Mouse (Mus musculus) lung, postnatal 0 days (tissue): ENCODE results near the gene Acap1. TPM values are rescaled to one million over a fixed set of nuclear protein-coding genes. Genes with fewer than 3 reads are reported as not detected.
"Not testable (repeated sequence)": the region's sequence is repeated elsewhere in the genome, so short reads cannot be mapped to it uniquely, and the experiment has no call there.

Experiments
- ATAC-seq: fragments of 200-750 bp; cut with Nextera tagmentation; 2 replicates; pipeline ENCODE4 v1.8.0; 2017; ENCODE audit warnings: moderate library complexity
- DNase-seq: peaks from one replicate; pipeline ENCODE4 v3.0.0-alpha.2; 2016; ENCODE audit warnings: low spot score
- H3K27ac ChIP-seq: fragments of 300-500 bp; sonication (generic); 2 replicates; pipeline ENCODE4 v1.5.1; 2014; ENCODE audit warnings: antibody characterized with exemption, mild to moderate bottlenecking, low read length, mixed read lengths
- H3K27me3 ChIP-seq: fragments of 300-500 bp; sonication (generic); replicated peaks from 2 replicates; pipeline ENCODE4 v1.6.1; 2014; ENCODE audit warnings: low read length, mixed read lengths; ENCODE audit not compliant: insufficient read depth
- H3K36me3 ChIP-seq: fragments of 300-500 bp; sonication (generic); 2 replicates; pipeline ENCODE4 v1.6.1; 2014; ENCODE audit warnings: low read length, mixed read lengths; ENCODE audit not compliant: insufficient read depth
- H3K4me1 ChIP-seq: fragments of 300-500 bp; sonication (generic); 2 replicates; pipeline ENCODE4 v1.6.1; 2014; ENCODE audit warnings: antibody characterized with exemption, low read depth, low read length, mixed read lengths; ENCODE audit not compliant: insufficient read depth
- H3K4me2 ChIP-seq: fragments of 300-500 bp; sonication (generic); replicated peaks from 2 replicates; pipeline ENCODE4 v1.6.1; 2014; ENCODE audit warnings: low read depth, mild to moderate bottlenecking, low read length, moderate library complexity, mixed read lengths
- H3K4me3 ChIP-seq: fragments of 300-500 bp; sonication (generic); 2 replicates; pipeline ENCODE4 v1.5.1; 2014; ENCODE audit warnings: low read depth, low read length
- H3K9ac ChIP-seq: fragments of 300-500 bp; sonication (generic); replicated peaks from 2 replicates; pipeline ENCODE4 v1.6.1; 2014; ENCODE audit warnings: low read depth, mild to moderate bottlenecking
- H3K9me3 ChIP-seq: fragments of 300-500 bp; sonication (generic); 2 replicates; pipeline ENCODE4 v1.6.1; 2016; ENCODE audit warnings: low read length, mixed read lengths
- CTCF ChIP-seq: IDR thresholded peaks from 2 replicates; pipeline ENCODE4 v1.5.1; 2016; ENCODE audit warnings: antibody characterized with exemption, mild to moderate bottlenecking
- EP300 ChIP-seq: IDR thresholded peaks from 2 replicates; pipeline ENCODE4 v1.6.1; 2016; ENCODE audit warnings: antibody characterized with exemption, mild to moderate bottlenecking, control low read depth
- WGBS: fragments of 180-500 bp; shearing (Covaris S2); extraction: QIAGEN DNeasy Blood & Tissue Kit; methylation state at CpG from one replicate; pipeline ENCODE4 v1.1.7; 2014; 5-methylcytosine and 5-hydroxymethylcytosine counted together
- polyA plus RNA-seq: library from polyadenylated mRNA; unstranded; fragments of >200 nt; fragmentation: Nextera tagmentation; extraction: Ambion mirVana; gene quantifications from 2 replicates; pipeline ENCODE4 v1.2.1, GENCODE M21; 2015

Acap1 gene
- polyA plus RNA-seq, 1 experiment from 2014 or later = 1.7 TPM

- Histone ChIP-seq H3K4me2 (no peak overlapping the region), H3K9me3 (no peaks in the 10 kb centered on the region), H3K9ac (no peak overlapping the region), H3K36me3 (no peaks in the 10 kb centered on the region), H3K4me1 (peaks cover 7% of the 10 kb centered on the region; the same call in 1 of the 2 replicates), H3K27ac (no peak overlapping the region), H3K27me3 (no peaks in the 10 kb centered on the region), H3K4me3 (no peak overlapping the region)
- no peak for ATAC-seq
- WGBS = 82% methylated on average over 4 of the region's 4 CpGs
- no peak for DNase-seq
- no peak for TF ChIP-seq EP300
- no peak for TF ChIP-seq CTCF
These were observed 22.9 kb downstream of the Acap1 start for GRCm38 (mm10) chr11:69872451-69872850.

DNA sequence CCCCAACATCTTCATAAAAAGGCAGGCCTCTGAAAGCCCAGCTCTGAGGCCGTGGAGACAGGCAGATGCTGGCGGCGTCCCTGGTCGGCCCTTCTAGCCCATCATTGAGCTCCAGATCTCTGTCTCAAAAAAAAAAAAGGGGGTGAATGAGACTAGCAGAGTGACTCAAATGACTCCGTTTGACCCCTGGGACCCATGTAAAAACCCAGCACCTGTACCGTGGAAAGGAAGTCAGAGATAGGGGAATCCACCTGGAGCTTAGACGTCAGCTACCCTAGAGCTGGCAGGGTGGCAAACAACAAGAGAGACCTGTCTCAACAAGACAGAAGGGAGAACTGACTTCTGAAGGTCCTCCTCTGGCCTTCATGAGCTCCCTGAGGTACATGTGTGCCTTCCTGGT, 23.5 kb downstream of the Acap1 start:
- no peak overlapping the region for H3K4me3 ChIP-seq
- peaks cover 7% of the 10 kb centered on the region; the same call in 1 of the 2 replicates for H3K4me1 ChIP-seq
- no peaks in the 10 kb centered on the region for H3K9me3 ChIP-seq
- DNase-seq (no peak), ATAC-seq (no peak)
- H3K27ac ChIP-seq = no peak overlapping the region
- no peak overlapping the region for H3K4me2 ChIP-seq
- no peaks in the 10 kb centered on the region for H3K27me3 ChIP-seq
- no peak overlapping the region for H3K9ac ChIP-seq
- TF ChIP-seq CTCF = no peak
- no peak for TF ChIP-seq EP300
- WGBS = 86% methylated on average over 7 of the region's 7 CpGs
- H3K36me3 ChIP-seq = no peaks in the 10 kb centered on the region

DNA sequence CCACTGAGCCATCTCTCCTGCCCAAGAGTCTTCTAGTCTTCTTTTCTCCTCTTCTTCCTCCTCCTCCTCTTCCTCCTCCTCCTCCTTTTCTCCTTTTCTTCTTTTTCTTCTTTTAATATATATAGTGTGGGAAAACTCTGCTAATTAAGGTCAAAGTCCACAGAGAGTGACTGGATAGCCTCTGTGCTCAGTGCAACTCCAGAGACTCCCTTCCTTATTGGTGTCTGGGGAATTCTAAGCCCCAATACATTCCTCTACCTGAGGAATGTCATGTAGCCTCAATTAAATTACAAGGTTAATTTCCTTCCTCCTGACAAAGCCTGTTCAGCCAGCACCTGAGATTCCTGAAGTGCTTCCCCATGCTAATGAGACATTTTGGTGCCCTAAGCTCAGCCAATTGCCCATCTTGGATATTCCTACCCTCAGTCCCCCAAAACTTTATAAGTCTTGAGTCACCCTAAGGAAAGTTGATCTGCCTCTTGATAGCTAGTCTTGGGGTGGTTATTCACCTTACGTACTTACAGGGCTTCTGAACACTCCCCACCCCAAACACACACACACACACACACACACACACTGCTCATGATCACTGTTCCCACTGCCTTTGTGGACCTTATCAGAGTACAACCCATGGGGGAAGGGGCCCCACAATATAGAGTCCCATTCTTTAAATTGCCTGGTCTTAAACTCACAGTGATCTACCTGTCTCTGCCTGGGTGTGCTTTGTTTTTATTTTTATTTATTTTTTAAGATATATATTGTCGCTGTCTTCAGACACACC, 24.9 kb downstream of the Acap1 start:
- TF ChIP-seq CTCF (no peak), EP300 (no peak)
- Histone ChIP-seq H3K9ac (no peak overlapping the region), H3K4me1 (peaks cover under 1% of the 10 kb centered on the region; the same call in 1 of the 2 replicates), H3K27me3 (no peaks in the 10 kb centered on the region), H3K9me3 (no peaks in the 10 kb centered on the region), H3K27ac (no peak overlapping the region), H3K4me3 (no peak overlapping the region), H3K36me3 (no peaks in the 10 kb centered on the region), H3K4me2 (no peak overlapping the region)
- 94% methylated on average over 2 of the region's 2 CpGs for WGBS
- ATAC-seq (no peak), DNase-seq (no peak)

DNA sequence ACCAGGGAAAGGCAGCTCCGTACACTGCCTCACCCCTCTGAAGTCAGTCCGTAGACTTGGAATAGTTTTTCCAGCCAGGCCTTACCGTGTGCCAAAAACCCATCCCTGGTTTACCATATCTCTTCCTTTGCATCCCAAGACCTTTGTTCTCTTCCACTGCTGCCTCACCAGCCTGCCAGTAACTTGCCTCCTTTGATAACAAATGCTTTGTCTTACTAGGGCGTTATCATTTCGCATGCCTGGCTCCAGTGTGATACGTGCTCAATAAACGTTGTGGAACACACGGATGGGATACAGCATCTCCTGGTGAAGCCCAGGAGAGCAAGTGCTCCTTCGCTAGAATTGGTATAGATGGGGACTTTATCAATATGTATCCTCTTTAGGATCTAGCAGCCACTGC, 28.0 kb downstream of the Acap1 start:
- no peak overlapping the region for H3K9ac ChIP-seq
- H3K4me1 ChIP-seq = no peaks in the 10 kb centered on the region
- H3K36me3 ChIP-seq = no peaks in the 10 kb centered on the region
- H3K4me3 ChIP-seq = no peak overlapping the region
- no peaks in the 10 kb centered on the region for H3K27me3 ChIP-seq
- no peak overlapping the region for H3K4me2 ChIP-seq
- DNase-seq (no peak), ATAC-seq (no peak)
- H3K9me3 ChIP-seq = no peaks in the 10 kb centered on the region
- WGBS = 53% methylated on average over 9 of the region's 9 CpGs
- TF ChIP-seq EP300 (no peak), CTCF (no peak)
- no peak overlapping the region for H3K27ac ChIP-seq

- ATAC-seq (no peak), DNase-seq (no peak)
- Histone ChIP-seq H3K36me3 (no peaks in the 10 kb centered on the region), H3K4me3 (no peak overlapping the region), H3K9me3 (no peaks in the 10 kb centered on the region), H3K4me2 (no peak overlapping the region), H3K4me1 (no peaks in the 10 kb centered on the region), H3K27ac (no peak overlapping the region), H3K27me3 (no peaks in the 10 kb centered on the region), H3K9ac (no peak overlapping the region)
- TF ChIP-seq CTCF (no peak), EP300 (no peak)
- WGBS = 74% methylated on average over 9 of the region's 9 CpGs
These were observed 29.8 kb downstream of the Acap1 start for GRCm38 (mm10) chr11:69865561-69865960.

- no peaks in the 10 kb centered on the region for H3K27me3 ChIP-seq
- TF ChIP-seq CTCF (no peak), EP300 (no peak)
- no peak for DNase-seq
- no peak overlapping the region for H3K4me2 ChIP-seq
- no peaks in the 10 kb centered on the region for H3K4me1 ChIP-seq
- no peak overlapping the region for H3K9ac ChIP-seq
- WGBS = 32% methylated on average over 8 of the region's 8 CpGs
- H3K4me3 ChIP-seq = no peak overlapping the region
- H3K36me3 ChIP-seq = no peaks in the 10 kb centered on the region
- no peaks in the 10 kb centered on the region for H3K9me3 ChIP-seq
- ATAC-seq = no peak
- no peak overlapping the region for H3K27ac ChIP-seq
These were observed 31.0 kb downstream of the Acap1 start for GRCm38 (mm10) chr11:69864138-69864860.

- not testable (repeated sequence) for H3K36me3 ChIP-seq, H3K4me1 ChIP-seq, H3K9me3 ChIP-seq, ATAC-seq, H3K27ac ChIP-seq, H3K4me2 ChIP-seq, H3K9ac ChIP-seq, H3K4me3 ChIP-seq, DNase-seq, H3K27me3 ChIP-seq
- WGBS = 59% methylated on average over 3 of the region's 3 CpGs
These were observed 31.6 kb downstream of the Acap1 start for GRCm38 (mm10) chr11:69863729-69864128.
